Mouse (Mus musculus) gastrocnemius, adult 2 months (tissue): ENCODE measurements around the gene Zfand3. TPM values are rescaled to one million over a fixed set of nuclear protein-coding genes. Genes with fewer than 3 reads are reported as not detected.

Experiments used
- DNase-seq: peaks from one replicate; pipeline ENCODE4 v3.0.0; 2022
- H3K27ac ChIP-seq: fragments of 200-600 bp; 2 replicates; pipeline ENCODE4 v1.8.1; 2022; ENCODE audit warnings: mild to moderate bottlenecking
- H3K4me3 ChIP-seq: fragments of 200-600 bp; 2 replicates; pipeline ENCODE4 v1.8.1; 2022; ENCODE audit warnings: mild to moderate bottlenecking, moderate library complexity
- CTCF ChIP-seq: fragments of 200-600 bp; IDR thresholded peaks from 2 replicates; pipeline ENCODE4 v1.8.1; 2022; ENCODE audit warnings: antibody characterized with exemption, mild to moderate bottlenecking, moderate library complexity
- intact Hi-C: fragments of 180-260 bp; cut with DNase I; formaldehyde crosslinking; loops from one replicate; pipeline ENCODE4 v1.15.1; 2025
- total RNA-seq, 2 experiments: library from RNA; stranded (reverse); gene quantifications; 2 replicates each; pipeline ENCODE4 v1.2.3; 2021

Zfand3 gene
- total RNA-seq, 2 experiments from 2014 or later, result 193 to 204 TPM

DNA sequence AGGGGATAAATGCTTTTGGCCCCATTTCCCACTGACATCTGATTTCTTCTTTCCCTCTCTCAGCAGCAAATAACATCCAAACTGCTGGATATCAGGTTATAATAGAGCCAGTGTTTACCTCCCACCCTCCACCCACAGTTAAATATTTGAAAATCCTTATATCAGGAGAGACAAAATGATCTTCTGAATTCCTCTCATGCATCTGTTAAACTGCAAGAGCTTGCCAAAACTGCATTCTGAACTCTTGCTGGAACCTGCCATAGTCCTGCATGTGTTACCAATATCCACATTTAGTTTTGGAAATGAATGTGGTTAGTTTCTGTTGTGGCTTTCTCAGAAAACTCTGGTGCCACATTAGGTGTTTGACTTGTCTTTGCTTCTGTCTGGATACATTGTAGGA, 97.3 kb downstream of the Zfand3 start:
- H3K4me3 ChIP-seq, result no peak overlapping the region
- no peak for DNase-seq
- no peak overlapping the region for H3K27ac ChIP-seq
- TF ChIP-seq CTCF, result no peak
- intact Hi-C loops, result loop anchor here (10.0 kb wide), 1 partner anchor 207 kb away; no protein-coding TSS in a partner anchor

DNA sequence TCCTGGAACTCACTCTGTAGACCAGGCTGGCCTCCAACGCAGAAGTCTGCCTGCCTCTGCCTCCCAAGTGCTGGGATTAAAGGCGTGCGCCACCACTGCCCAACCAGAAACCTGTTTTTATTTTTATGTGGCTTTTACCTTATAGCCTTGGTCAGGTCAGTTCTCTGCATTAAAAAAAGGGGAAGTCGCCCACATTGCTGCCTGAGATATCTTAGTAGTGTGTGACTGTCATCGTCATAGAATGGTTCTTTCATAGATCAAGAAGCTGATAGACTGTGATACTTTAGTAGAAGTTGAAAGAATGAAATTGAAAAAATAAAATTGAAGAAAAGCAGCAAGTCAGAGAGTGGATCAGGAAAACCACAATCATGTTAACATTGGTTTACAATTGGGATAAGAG, 98.5 kb downstream of the Zfand3 start:
- intact Hi-C loops, result loop anchor here (10.0 kb wide), 1 partner anchor 208 kb away; no protein-coding TSS in a partner anchor
- no peak for TF ChIP-seq CTCF

DNA sequence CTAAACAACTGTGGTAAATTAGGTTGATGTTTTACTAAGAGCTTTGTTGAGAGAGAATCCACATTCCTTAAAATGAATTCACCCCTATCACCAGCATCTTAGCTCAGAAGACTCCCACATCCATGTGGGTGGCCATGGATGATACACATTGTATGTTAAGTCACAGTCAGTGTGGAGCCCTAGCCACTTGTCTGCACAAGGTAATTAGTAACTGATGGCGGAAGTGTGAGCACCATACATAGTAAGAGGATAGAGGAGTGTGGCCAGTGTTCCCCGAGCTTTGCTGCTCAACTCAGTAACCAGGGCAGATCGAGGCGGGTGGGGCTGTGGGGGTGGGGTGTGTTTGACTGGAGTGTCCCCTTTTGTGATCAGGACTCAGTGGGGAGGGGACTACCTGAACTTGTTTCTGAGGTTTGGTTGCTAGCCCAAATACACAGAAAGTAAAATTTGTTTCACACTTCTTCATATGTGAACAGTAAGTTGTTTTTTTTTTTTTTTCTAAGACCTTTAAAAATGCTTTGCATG, 99.2 kb downstream of the Zfand3 start:
- intact Hi-C loops, result loop anchor here (2.0 to 10.0 kb wide), 2 partner anchors 129 to 209 kb away; no protein-coding TSS in a partner anchor
- Histone ChIP-seq H3K27ac (no peak overlapping the region), H3K4me3 (no peak overlapping the region)
- TF ChIP-seq CTCF, result no peak
- no peak for DNase-seq

More for the DNA sequence above, 98.5 kb downstream of the Zfand3 start:
- Histone ChIP-seq H3K4me3 (no peak overlapping the region), H3K27ac (no peak overlapping the region)
- no peak for DNase-seq

DNA sequence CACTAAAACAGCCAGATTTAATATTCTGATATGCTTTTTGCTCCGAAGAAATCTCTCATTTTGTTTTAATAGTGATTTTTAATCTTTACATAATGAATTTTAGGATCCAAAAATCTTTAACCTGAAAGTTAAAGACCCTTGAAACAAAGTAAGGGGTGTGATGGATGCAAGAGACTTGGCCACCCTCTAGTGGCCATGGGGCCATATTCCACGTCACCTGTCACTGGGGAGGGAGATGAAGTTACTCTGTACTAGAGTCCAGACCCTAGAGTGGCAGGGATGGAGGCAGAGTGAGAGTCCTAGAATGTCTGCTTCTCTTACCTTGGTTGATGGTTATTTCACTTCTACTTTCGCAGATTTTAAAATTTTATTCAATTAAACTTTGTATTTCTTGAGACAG, 100.8 kb downstream of the Zfand3 start:
- intact Hi-C loops, result loop anchor here (2.0 to 10.0 kb wide), 2 partner anchors 131 to 211 kb away; no protein-coding TSS in a partner anchor
- H3K4me3 ChIP-seq, result no peak overlapping the region
- peak; percentile 77 for TF ChIP-seq CTCF
- no peak overlapping the region for H3K27ac ChIP-seq
- peak; percentile 31 for DNase-seq

DNA sequence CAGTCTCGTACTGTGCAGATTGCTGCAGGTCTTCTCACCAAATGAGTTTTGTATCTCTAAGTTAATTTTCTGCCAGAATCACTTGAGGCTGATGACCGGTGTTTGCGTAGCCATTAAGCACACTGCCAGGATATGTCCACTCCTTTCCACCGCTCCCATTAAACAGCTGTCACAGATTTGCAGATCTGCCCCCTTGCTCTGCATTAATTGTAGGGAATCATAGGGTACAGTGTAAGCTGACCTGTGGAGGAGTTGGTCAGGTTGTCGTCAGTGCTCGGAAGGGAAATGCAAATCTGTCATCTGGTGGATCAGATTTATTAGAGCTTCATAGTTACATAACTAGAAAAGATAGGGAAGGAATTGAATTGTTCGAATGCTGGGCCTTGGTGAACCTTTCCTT, 106.1 kb downstream of the Zfand3 start:
- intact Hi-C loops, result loop anchor here (5.0 kb wide), 2 partner anchors 87 to 347 kb away; no protein-coding TSS in a partner anchor
- H3K4me3 ChIP-seq, result 0 out of 2 replicates have a peak overlapping the region, but pooled peaks have one; percentile 4

DNA sequence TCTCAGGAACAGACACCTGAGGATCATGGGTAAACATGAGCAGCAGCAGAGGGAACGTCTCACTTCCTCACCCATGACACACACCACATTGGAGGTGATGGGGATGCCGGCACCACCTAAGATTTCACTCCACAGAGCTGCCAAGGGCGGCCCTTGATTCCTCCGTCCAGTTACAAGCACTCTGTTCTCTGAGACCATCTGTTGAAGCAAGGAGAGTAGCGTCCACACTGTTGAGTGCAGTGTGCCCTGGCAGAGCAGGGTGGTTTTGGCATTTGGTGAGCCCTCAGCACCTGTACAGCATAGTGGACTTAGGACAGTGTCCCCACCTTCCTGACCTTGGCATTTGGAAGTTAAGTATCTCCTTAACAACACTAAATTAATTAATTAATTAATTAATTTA, 107.0 kb downstream of the Zfand3 start:
- Histone ChIP-seq H3K27ac (no peak overlapping the region; the same call in 1 of the 2 replicates), H3K4me3 (no peak overlapping the region)
- DNase-seq, result no peak
- no peak for TF ChIP-seq CTCF
- intact Hi-C loops, result loop anchor here (5.0 kb wide), 2 partner anchors 86 to 346 kb away; no protein-coding TSS in a partner anchor

More for the DNA sequence above, 106.1 kb downstream of the Zfand3 start:
- H3K27ac ChIP-seq, result peak overlapping the region; percentile 28; the same call in 1 of the 2 replicates
- TF ChIP-seq CTCF, result no peak
- DNase-seq, result no peak

DNA sequence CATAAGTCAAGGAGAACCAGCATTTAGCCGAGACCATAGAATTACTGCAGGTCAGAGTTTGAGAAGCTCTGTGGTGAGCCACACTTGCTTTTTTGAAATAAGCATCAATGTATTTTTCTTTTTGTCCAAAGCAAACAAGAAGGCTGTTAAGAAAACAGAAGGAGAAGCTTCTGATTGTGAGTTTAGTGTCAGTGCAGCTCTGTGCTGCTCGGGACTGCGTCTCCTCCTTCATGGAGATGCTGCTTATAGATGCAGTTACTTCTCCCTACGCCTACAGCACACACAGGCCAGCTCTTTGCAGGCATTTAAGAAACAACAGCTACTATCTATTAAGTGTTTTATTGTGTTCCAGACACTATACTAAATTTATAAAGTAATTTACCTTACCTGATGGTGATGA, 107.5 kb downstream of the Zfand3 start:
- peak overlapping the region; percentile 2; the same call in 1 of the 2 replicates for H3K27ac ChIP-seq
- no peak overlapping the region for H3K4me3 ChIP-seq
- DNase-seq, result no peak
- intact Hi-C loops, result loop anchor here (5.0 kb wide), 2 partner anchors 85 to 345 kb away; no protein-coding TSS in a partner anchor
- no peak for TF ChIP-seq CTCF

DNA sequence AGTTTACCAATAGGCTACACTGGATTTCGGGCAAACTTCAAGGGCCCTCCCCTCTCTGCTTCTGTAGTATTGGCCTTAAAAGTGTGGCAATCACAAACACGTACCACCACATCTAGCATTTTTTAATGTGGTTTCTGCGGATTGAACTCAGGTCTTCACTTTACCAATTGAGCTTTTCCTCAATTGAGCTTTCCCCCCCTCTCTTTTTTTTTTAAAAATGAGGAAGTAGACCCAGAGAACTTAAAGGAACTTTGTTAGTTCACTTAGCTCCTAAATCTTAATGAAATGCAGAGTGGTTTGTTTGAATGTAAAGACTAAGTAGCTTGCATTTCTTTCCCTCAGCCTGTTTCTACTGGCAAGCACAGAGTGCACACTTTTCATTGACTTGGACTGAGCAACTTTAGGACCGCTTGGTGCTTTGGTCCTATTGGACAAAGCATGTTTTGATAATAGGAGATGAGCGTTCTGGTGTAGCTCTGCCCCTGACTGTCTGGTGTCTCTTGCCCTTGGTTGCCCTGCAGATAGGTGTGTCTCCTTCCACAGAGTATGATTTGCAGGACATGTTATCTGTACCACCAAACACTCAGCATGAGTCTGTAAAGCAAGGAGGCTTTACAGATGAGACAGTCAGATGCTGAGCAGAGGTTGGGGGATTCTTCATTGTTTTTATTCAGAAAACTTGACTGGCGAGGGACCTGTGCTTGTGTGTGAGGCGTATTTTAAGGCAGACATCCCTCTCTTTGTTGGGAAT, 108.2 kb downstream of the Zfand3 start:
- DNase-seq, result no peak
- H3K4me3 ChIP-seq, result no peak overlapping the region
- no peak overlapping the region for H3K27ac ChIP-seq
- no peak for TF ChIP-seq CTCF
- intact Hi-C loops, result loop anchor here (5.0 kb wide), 2 partner anchors 85 to 345 kb away; no protein-coding TSS in a partner anchor

DNA sequence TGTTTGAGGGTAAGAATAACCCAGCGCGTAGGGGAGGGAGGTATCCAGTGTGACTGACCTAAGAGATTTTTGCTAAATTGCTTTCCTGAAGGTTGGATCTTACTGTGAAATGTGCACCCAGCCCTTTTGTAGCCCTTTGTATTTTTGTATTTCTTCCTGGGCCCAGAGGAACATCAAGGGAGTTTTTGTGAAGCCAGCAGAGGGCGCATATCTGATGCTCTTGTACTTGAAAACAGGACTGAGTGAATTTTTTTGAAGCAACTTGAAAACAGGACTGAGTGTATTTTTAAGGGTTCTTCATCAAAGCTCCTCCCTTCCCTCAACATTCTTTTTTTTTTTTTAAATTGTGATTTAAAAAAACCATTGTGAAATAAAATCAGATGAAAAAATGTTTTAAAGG, 110.2 kb downstream of the Zfand3 start:
- Histone ChIP-seq H3K4me3 (no peak overlapping the region), H3K27ac (no peak overlapping the region)
- intact Hi-C loops, result loop anchor here (5.0 kb wide), 2 partner anchors 83 to 343 kb away; no protein-coding TSS in a partner anchor
- peak; percentile 45 for DNase-seq
- TF ChIP-seq CTCF, result peak; percentile 68

DNA sequence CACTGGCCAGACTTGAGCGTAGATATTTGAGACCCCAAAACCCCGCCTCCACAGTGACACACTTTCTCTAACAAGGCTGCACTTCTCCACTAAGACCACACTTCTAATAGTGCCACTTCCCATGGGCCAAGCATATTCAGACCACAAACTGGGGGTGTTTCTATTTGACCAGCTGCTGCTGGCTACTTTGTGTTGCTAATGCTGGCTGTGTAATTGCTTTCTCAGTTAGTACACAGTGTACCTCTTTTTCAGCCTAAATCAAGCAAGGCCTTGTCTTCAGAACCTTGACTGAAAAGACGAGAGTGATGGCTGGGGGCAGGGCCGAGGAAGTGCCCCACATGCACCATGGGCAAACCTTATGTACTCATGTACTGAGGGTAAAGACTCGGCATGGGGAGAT, 111.7 kb downstream of the Zfand3 start:
- no peak for TF ChIP-seq CTCF
- DNase-seq, result no peak
- Histone ChIP-seq H3K4me3 (no peak overlapping the region), H3K27ac (peak overlapping the region; percentile 10; the same call in 1 of the 2 replicates)
- intact Hi-C loops, result no loop called here

DNA sequence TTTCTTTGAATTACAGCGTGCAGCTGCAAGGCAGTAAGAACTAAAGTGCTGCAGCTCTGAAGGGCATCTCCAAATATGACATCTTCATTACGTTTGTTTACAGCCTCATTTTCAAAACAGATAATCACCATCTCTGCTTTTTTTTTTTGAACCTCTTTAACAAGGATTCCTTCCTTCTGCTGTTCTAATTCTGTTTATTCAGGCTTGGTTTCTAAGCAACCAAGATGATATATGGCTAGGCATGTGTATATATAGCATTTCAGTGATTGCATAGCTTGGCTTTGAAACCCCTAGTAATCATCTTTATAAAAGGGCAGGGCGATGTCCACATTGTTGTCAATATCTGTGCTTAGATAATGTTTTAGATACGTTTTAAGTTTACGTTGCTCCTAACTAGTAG, 113.5 kb downstream of the Zfand3 start:
- no peak for TF ChIP-seq CTCF
- Histone ChIP-seq H3K4me3 (no peak overlapping the region), H3K27ac (no peak overlapping the region)
- intact Hi-C loops, result no loop called here
- no peak for DNase-seq

DNA sequence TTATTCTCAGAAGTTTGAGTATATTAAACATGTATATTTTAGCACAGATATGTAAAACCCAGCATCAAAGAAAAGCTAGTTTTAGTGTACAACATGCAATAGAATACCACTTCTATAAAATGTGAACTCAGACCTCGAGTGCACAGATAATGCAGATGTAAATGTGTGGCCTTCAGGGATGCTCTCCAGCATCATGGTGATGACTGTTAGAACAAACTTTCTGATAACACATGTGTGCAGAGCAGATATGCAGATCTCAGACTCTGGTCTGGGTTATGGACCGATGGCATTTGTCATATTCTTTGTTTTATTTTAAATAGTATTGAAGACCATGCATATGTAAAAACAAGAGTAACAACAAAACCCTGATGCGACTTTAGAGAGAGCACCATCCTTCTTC, 117.7 kb downstream of the Zfand3 start:
- intact Hi-C loops, result no loop called here
- no peak for TF ChIP-seq CTCF
- Histone ChIP-seq H3K27ac (no peak overlapping the region), H3K4me3 (no peak overlapping the region)
- no peak for DNase-seq

DNA sequence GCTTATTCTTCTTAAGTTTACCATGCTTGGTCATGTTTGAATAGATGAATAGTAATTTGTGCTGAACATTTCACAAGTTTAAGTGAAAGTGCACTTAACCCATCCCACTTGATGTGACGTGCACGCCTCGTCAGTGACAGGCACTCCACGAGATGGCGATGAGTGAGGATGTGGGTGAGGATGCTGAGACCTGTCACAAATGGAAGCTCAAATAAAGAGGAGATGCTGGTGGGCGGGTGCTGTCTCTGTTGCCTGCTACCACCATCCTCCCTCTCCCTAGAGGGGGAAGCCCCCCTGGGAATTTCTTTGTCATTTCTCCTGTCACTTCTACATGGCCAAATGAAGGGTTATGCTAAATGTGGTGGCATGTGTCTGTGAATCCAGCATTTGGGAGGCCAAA, 123.9 kb downstream of the Zfand3 start:
- no peak overlapping the region for H3K4me3 ChIP-seq
- intact Hi-C loops, result no loop called here
- no peak overlapping the region for H3K27ac ChIP-seq
- no peak for TF ChIP-seq CTCF
- no peak for DNase-seq
